Mouse (Mus musculus) spleen, adult 2 months (tissue): ENCODE measurements at regions not wholly inside any gene's neighbourhood (a gene's known extent, or its start where the extent isn't known, plus 50 kb on each side); places are given as distances from the start of the nearest gene placed in this dataset.

Source experiments
- CTCF ChIP-seq: fragments of 200-500 bp; IDR thresholded peaks from 2 replicates; pipeline ENCODE4 v1.5.1; 2011; ENCODE audit warnings: mild to moderate bottlenecking, inconsistent platforms; ENCODE audit not compliant: insufficient read depth, insufficient read length, insufficient replicate concordance; ENCODE audit errors: extremely low read depth
- POLR2A ChIP-seq: fragments of 200-500 bp; IDR thresholded peaks from 2 replicates; pipeline ENCODE4 v1.6.1; 2011; ENCODE audit warnings: low read depth, low read length, inconsistent platforms

DNA sequence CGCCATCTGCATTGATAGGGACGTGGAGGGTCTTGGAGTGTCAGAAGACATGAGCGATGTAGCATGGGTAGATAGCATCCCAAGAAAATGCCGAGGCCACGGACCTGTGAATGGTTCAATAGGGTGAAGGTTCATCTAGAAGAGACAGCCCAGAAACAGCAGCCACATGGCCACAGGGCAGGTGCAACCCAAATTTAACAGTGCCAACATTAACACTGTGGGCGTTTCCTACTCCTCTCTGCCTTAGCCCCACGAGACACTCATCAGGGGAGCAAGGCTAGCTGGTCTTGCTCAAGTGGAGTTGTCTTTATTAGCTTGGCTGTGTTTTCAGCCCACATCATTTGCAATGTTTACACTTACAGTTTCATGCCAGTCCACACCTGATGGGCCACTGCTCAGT, 310.7 kb downstream of the Plpp3 start:
- TF ChIP-seq CTCF, result no peak
- TF ChIP-seq POLR2A, result no peak
